Mouse (Mus musculus) gastrocnemius, postnatal 10 days (tissue): ENCODE results near the gene Gm5244. TPM values are rescaled to one million over a fixed set of nuclear protein-coding genes. Genes with fewer than 3 reads are reported as not detected.

ENCODE experiments used
- DNase-seq: peaks from one replicate; pipeline ENCODE4 v3.0.0; 2021; ENCODE audit warnings: mixed read lengths
- long read RNA-seq, 2 experiments: library from polyadenylated mRNA; stranded (forward); transcript quantifications; one replicate each; pipeline ENCODE4 v2.0.0; 2021
- total RNA-seq, 2 experiments: library from RNA; stranded (reverse); gene quantifications; 2 replicates each; pipeline ENCODE4 v1.2.3; 2021

The Gm5244 gene
- not detected for total RNA-seq
- long read RNA-seq, experiment 1 = 0 reads
- long read RNA-seq, experiment 2 = 0 reads

DNA sequence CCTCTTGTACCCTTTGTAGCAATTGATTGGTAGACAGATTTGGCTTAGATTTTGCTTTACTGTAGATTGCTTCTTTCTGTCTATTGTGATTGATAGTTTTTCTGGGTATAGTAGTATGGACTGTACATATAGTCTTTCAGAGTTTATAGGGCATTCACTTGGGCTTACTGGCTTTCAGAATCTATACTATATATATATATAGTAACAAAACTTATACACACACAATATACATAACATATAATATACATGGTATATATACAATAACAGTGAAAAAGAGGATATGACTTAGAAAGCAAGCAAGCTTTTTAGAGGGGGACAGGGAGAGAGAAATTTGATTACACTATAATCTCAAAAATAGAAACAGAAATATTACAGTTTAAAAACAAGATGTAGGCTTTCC lies at the start of gene Gm5244:
Gene Gm5244, plus strand, starts transcription at position 301 of the 400 bp plus-strand sequence.
- DNase-seq = no peak

DNA sequence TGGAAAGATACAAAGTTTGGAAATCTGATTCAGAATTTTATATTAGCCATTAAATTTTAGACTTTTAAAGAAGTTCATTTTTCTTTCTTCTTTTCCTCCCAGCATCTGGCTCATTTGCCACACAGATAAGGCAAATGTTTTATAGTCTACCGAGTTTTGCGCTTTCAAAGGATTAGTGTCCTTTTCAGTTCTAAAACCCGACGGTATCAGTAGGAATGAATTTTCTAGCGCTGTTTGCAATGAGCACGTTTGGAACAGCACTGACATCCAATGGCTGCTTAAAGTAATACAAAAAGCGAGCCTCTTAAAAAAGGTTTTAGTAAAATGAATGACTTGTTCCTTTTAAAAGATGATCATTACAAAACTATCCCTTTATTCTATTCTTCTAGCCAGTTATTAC lies 49.4 kb upstream of the Gm5244 start:
- DNase-seq = no peak

DNA sequence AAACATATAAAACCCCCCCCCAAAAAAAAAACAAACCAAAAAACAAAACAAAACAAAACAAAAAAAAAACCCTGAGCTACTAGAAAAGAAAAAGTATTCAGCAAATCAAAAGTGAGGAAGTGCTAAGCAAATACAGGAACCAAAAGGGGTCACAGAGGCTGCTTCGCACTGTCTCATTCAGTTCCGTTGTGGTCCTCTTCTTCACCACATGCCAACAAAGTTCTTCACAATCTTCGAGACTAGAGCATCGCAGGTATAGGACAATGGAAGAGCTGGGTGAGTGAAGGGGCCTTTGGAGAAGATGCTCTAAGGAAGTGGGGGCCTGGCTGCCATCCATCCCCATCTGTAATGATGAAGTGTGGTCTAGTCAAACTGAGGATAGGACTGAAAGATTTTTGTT lies 48.1 kb upstream of the Gm5244 start:
- no peak for DNase-seq

DNA sequence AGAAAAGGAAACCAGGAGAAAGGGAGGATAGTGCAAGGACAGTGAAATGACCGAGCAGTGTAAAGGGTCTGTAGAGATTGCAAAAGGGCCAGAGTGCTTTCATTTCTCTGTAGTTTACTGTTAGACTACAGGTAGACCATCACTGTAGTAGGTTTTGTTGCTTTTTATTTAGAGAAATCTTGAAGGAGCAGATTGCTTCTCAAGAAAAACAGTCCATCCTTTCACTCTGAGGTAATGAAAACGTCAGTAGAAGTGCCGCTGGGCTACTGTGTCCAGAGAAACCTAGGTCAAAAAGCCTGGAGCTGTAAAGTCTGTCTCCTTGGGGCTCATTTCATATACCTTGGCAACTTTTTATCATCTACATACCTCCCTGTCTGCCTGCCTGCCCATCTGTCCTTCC lies 47.4 kb upstream of the Gm5244 start:
- DNase-seq = no peak

DNA sequence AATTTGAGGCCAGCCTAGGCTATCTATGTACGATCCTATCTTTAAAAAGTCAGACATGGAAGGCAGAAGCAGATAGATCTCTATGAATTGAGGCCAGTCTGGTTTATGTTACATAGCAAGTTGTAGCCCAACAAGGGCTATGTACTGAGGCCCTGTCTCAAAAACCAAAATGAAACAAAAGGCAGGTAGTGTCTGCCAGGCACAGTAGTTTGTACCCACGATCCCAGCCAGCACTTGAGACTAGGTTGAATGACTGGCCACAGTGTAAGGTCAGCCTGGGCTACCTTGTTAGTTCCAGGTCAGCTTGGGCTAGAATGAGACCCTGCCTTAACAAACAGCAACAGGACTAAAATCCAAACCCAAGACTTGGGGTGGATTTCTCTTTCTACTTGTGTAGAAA lies 45.9 kb upstream of the Gm5244 start:
- DNase-seq = no peak

DNA sequence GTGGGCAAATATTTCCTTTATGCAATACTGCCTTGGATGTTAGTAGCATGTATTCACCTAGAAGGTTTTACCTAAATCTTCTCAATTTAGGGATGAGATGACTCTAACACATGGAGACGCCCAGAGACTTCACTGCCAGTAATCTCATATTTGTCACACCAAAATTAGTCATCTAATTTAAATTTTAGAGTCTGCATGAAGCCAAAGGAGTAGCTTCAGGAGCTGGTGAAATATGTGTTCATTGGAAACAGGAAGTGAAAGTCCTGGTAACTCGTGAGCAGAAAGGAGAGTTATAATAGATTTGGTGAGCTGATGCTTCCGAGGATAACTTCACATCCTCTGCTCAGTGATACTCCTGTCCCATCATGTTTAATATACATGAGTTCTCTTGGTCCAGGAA lies 45.4 kb upstream of the Gm5244 start:
- no peak for DNase-seq

DNA sequence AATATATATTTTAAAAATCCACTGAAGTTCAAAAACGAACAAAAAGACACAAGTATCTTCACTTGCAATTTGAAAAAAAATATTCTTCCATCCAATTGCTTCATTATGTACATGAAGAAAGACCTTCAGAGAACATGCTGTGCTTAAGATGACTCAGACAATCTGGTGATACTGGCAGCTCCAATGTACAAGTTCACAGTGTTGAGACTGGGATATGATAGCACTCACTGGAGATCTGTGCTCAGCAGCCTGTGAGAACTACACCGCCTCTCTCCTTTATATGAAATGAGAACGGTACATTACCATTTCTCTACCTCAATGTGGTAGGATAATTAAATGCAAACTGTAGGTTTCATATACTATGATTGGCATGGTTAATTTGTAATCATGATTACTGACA lies 43.7 kb upstream of the Gm5244 start:
- DNase-seq = no peak

DNA sequence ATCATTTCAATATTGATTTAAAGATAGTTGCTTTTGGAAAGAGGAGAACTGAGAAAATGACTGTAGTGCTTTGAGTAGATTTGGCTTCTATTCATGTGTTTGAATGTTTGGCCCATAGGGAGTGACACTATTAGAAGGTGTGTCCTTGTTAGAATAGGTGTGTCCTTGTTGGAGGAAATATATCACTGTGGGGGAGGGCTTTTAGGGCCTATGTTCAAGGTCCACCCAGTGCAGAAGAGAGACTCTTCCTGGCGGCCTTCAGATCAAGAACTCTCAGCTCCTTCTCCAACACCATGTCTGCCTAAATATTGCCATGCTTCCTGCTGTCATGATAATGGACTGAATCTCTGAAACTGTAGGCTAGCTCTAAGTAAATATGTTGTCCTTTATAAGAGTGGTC lies 42.2 kb upstream of the Gm5244 start:
- DNase-seq = no peak

DNA sequence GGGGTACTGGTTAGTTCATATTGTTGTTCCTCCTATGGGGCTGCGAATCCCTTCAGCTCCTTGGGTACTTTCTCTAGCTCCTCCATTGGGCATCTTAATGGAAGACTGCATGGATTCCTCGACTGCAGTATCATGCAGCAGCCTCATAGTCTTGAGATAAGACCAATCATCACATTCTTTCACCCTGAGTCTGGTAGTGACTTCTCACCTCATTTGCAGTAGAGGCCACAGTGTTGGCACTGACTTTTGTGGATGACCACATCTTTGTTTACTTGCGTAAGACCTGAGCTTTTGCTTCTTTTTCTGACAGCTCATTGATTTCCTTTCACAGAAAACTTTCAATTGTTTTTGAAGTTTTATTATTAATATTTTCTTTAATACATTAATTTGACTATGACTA lies 40.8 kb upstream of the Gm5244 start:
- no peak for DNase-seq

DNA sequence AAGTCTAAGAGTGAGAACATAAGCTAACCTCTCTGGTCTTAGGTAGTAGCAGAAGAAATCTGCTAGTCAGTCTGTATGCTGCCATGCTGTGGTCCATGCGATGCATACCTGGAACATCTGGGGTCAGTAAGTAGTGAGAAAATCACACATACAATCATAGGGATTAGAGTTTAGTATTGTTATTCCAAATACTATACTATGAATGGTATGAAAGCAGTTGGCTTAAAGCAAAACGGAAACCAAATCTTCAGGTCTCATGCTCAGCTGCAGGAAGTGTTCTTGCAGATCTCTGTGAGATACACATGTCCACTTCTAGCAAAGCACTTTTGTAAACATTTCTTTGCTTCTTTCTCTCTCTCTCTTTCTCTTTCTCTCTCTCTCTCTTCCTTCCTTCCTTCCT lies 40.3 kb upstream of the Gm5244 start:
- DNase-seq = no peak

DNA sequence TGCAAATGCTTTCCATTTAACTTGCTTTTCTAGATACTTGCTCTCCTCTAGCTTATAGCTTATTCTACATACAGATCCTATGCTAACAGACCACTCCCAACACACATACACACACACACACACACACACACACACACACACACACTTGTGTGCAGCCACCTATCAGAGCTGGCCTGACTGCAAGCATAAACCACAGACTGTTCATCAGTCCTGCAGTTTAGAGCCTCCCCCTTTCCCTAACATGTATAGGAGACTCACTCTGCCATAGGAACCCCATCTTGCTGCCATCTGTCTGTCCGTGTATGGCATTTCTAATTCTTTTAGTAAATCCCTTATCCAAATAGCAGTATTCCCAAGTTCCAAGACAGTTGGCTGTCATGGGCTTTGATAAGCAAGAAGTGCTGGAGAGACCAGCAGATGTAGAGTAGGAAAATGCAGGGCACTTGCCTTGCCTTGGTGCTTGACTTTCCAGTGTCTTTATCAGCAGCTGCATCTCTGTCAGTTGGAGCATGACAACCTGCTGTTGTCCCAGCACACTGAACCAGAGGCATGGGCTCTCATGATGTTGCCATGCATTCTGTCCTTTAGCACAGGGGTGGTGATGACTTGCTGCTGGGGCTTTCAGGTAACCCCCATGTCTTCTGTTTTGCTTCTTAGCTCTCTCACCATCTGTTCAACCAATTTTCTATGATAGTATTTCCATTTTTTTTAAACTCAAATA lies 33.7 kb upstream of the Gm5244 start:
- DNase-seq = no peak

DNA sequence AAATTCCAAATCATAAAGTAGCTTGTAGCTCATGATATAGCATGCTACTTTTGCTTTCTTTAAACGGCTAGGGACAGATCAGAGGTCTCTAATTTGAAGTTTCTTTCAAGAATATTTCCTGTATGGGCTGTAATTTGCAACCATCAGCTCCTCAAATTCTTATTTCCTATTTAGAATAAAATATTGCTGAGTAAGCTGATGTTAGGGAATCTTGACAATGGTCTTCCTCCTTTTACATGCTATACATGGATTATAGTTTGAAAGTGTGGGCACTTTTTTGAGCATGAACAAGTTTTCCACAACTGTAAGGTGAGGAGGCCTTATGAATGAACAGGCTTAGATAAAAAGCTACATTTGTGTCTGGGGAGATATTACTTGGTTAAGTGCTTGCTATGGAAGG lies 32.6 kb upstream of the Gm5244 start:
- DNase-seq = no peak

DNA sequence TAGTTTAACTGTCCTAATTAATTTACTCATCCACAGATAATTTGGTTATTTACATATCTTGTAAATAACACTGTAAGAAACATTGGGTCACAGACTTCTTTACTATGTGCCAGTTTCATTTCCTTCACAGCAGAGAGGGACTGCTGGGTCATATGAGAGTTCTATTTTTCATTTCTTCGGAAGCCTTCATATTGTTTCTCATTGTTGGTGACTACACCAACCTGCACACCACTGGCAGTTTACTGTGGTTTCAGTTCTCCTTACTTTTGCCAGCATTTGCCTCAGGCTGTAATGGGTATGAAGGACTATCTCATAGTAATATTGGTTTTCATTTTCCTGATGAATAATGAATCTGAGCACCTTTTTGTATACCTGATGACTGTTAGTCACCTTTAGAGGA lies 28.0 kb upstream of the Gm5244 start:
- no peak for DNase-seq

DNA sequence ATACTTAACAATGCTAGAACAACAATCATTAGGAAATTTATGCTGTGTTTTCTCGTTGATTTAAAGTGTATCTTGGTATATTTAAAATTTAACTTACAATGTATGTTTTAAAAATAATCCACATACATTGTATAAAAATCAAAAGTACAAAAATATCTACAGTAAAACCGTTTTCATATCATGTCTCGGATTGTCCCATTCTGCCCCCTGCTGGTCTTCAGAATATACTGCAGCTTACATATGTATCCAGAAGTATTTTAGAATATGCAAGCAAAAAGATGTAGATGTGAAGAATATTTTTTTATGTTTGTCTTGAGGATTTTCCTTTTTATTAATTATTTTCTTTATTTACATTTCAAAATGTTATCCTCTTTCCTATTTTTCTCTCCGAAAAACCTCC lies 26.1 kb upstream of the Gm5244 start:
- DNase-seq = no peak

DNA sequence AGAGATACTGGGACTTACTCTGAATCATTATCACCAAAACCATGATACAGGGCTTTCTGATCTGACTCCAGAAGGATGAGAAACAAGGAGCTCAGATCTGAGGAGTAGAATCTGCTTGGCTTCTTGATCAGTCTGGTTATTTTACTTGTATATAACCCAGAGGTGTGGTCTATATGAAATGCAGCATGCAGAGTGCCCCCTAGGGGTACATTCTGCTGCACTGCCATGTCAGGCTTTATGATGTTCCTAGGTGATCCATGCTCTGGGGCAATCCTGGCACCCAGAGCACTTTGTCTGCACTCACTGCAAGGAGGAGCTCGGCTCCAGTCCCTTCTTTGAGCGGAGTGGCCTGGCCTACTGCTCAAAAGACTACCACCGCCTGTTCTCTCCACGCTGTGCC lies 21.9 kb upstream of the Gm5244 start:
- DNase-seq = no peak

DNA sequence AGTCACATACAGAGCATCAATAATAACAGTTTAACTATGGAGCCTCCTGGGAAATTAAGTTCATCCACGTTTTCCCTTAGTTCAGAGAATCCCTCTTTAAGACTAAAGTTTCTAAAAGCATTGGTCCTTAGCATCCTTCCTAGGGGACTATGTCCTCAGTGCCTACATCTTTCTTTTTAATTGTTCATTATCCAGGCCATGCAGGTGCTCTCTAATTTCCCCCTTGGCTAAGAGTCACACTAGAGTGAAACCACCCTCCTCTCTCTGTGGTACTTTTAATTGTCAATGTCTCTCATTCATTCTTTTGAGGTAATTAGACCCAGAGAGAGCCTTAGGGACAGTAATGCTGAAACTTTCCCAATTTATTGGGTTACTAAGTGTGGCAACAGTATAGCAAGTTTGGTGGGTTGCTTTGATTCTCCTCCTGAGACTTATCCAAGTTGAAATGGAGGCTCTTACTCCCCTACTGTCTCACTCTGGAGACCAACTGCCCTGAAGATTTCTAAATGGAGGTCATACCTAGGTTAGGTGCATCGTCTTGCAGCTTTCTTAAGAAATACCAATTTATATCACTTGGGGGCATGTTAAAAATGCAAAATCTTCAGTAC lies 15.6 kb upstream of the Gm5244 start:
- DNase-seq = no peak

DNA sequence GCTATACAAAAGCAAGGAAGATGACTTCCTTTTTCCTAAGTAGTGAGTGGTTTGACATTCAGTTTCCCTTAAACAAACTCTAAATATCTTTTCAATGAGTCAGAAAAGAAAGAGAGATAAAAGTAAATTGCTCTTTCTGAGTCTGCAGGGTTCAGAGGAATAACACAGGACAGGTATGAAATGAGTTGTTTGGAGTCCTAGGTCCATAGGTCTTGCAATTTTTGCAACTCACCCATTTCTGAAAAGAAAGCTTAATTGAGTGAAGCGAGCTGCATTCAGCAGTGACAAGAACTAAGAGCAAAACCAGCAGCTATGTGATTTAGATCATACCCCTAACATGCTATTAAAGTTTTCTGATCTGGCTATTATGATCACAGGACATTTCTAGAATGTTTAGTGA lies 14.9 kb upstream of the Gm5244 start:
- DNase-seq = no peak

DNA sequence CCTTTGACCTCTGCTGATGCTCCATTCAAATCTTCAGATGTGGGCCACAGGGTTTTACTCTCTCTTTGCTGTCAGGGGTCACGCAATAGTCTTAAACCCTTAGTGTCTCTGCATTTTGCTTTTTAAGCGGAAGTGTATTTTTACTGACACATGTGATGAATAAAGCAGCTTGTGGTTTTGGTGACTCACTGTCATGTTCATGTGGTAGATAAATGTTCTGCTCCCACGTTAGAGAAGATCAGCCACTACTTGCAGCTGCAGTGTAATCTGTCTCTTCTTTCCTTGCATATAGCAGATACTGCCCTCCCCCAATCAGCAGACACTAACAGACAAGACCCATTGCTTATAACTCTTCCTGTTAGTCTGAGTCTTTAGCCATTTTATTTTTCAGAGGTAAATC lies 12.9 kb upstream of the Gm5244 start:
- no peak for DNase-seq

DNA sequence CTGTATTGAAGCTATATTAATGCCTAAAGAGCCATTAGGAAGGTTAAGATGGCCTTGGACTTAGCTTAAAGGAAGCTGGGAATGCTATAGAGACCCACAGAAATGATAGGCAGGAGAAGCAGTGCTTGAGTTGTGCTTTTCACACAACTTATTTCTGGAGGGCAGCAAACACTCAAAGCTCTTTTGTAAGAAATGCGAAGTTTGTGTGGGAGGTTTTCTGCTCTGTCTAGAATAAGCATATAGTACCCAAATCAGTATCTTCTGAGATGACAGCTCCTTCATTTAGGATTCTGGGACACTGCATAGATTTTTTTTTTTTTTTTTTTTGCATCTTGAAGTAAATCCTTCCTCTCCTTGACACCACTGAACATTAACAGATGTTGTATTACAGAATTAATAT lies 8.0 kb upstream of the Gm5244 start:
- DNase-seq = no peak

DNA sequence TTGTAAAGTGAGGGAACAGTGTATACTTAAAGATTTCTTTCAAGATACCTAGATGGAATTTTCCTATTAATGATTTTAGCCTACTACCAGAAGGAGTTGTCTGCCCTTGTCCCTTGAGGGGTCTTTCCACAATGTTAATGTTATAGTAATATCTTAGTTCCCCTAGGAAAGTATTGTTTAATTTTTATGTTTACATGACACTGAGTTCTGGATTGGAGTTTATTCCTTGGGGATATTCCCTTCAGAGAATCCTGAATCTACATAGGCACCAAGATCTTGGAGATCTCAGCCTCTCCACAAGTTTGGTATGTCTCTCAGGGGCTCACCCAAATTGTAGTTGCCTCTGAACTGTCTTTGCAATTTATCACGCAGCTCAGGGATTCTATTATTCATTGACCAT lies 10.5 kb downstream of the Gm5244 start, which contains the start of gene Olfr1444:
Gene Olfr1444, plus strand, starts transcription at position 301 of the 400 bp plus-strand sequence.
- DNase-seq = no peak

DNA sequence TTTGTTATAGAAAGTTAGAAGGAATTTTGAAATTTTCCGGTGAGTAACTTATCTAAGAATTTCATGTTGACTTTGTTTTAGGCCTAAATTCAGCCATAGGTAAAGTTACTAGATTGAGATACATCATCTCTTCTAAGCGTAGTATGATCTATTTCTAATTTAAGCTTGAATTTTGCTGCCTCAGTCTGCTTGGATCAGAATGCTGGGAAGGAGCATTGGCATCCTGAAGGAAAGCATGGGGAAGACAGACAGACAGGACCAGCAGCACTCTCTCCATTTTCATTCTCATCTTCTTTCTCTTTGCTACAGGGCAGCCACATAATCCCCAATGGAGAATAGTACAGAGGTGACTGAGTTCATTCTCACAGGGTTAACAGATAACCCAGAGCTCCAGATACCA lies 37.1 kb downstream of the Gm5244 start, which contains the start of gene Olfr1445:
Gene Olfr1445, plus strand, starts transcription at position 301 of the 400 bp plus-strand sequence.
- DNase-seq = no peak

DNA sequence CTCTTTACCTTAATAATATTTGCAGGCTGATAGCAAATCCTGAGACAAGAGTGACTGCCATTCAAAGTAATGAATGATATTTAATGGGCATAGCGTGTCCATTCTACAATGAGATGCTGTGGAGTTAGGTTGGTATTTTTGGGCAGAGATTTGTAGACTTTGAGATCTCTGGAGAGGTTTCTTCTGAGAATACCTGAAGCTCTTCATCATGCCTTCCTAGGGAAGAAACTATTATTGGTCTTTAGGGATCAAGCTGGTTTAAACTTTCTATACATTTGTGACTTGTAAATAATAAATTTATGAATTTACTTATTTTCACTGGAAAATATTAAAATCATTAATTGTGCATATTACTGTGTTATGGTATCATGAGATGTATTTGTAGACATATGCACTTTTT lies 46.9 kb downstream of the Gm5244 start, which contains the start of gene Olfr1446:
Gene Olfr1446, minus strand, starts transcription at position 101 of the 400 bp plus-strand sequence.
- no peak for DNase-seq
